Mouse (Mus musculus) neural tube, embryonic 12.5 days (tissue): ENCODE data around the gene Rffl. TPM values are rescaled to one million over a fixed set of nuclear protein-coding genes. Genes with fewer than 3 reads are reported as not detected.

Experiments used
- ATAC-seq: fragments of 200-750 bp; cut with Nextera tagmentation; 2 replicates; pipeline ENCODE4 v1.8.0; 2017; ENCODE audit warnings: low read depth, mild to moderate bottlenecking, moderate TSS enrichment, moderate library complexity; ENCODE audit not compliant: low FRiP score
- H3K27ac ChIP-seq: fragments of 300-500 bp; sonication (generic); 2 replicates; pipeline ENCODE4 v1.5.1; 2016
- H3K27me3 ChIP-seq: fragments of 300-500 bp; sonication (generic); replicated peaks from 2 replicates; pipeline ENCODE4 v1.6.1; 2016; ENCODE audit warnings: mild to moderate bottlenecking
- H3K36me3 ChIP-seq: fragments of 300-500 bp; sonication (generic); 2 replicates; pipeline ENCODE4 v1.6.1; 2016; ENCODE audit warnings: mild to moderate bottlenecking
- H3K4me1 ChIP-seq: fragments of 300-500 bp; sonication (generic); 2 replicates; pipeline ENCODE4 v1.6.1; 2016
- H3K4me2 ChIP-seq: fragments of 300-500 bp; sonication (generic); replicated peaks from 2 replicates; pipeline ENCODE4 v1.6.1; 2016; ENCODE audit warnings: mild to moderate bottlenecking
- H3K4me3 ChIP-seq: fragments of 300-500 bp; sonication (generic); 2 replicates; pipeline ENCODE4 v1.5.1; 2016
- H3K9ac ChIP-seq: fragments of 300-500 bp; sonication (generic); 2 replicates; pipeline ENCODE4 v1.6.1; 2016; ENCODE audit warnings: mild to moderate bottlenecking
- H3K9me3 ChIP-seq: fragments of 300-500 bp; sonication (generic); 2 replicates; pipeline ENCODE4 v1.6.1; 2016; ENCODE audit warnings: mild to moderate bottlenecking
- WGBS: fragments of 180-500 bp; shearing (Covaris S2); methylation state at CpG from one replicate; pipeline ENCODE4 v1.1.7; 2016; 5-methylcytosine and 5-hydroxymethylcytosine counted together
- polyA plus RNA-seq: library from polyadenylated mRNA; unstranded; fragments of >200 nt; fragmentation: Nextera tagmentation; extraction: Ambion mirVana; gene quantifications from 2 replicates; pipeline ENCODE4 v1.2.1, GENCODE M21; 2016

Rffl gene
- polyA plus RNA-seq, result 8.1 and 10.7 TPM in 2 replicates

GRCm38 (mm10) chr11:82871031-82871446 lies at the start of gene Rffl:
Gene Rffl (minus strand): TSS chr11:82871210.
- peak; percentile 95 for ATAC-seq
- peak within 1 kb of the TSS; percentile 75 for H3K9ac ChIP-seq
- WGBS, result under 1% methylated on average over 43 of the region's 43 CpGs

GRCm38 (mm10) chr11:82920768-82921167 lies 49.8 kb upstream of the Rffl start:
- Histone ChIP-seq H3K36me3 (no peaks in the 10 kb centered on the region), H3K27me3 (peaks cover 8% of the 10 kb centered on the region; the same call in 1 of the 2 replicates), H3K9ac (no peak overlapping the region), H3K4me2 (no peak overlapping the region), H3K4me1 (no peaks in the 10 kb centered on the region), H3K27ac (no peak overlapping the region), H3K4me3 (no peak overlapping the region), H3K9me3 (no peaks in the 10 kb centered on the region)
- no peak for ATAC-seq
- 66% methylated on average over 10 of the region's 10 CpGs for WGBS

More at GRCm38 (mm10) chr11:82871031-82871446, at the start of gene Rffl:
- Histone ChIP-seq H3K4me2 (peak within 1 kb of the TSS; percentile 92), H3K27me3 (no peaks in the 10 kb centered on the region), H3K9me3 (no peaks in the 10 kb centered on the region), H3K36me3 (no peaks in the 10 kb centered on the region), H3K4me3 (peak within 1 kb of the TSS; percentile 76), H3K27ac (peak within 1 kb of the TSS; percentile 46; the same call in 1 of the 2 replicates), H3K4me1 (peaks cover 5% of the 10 kb centered on the region; the same call in 1 of the 2 replicates)

GRCm38 (mm10) chr11:82914711-82915352 lies 43.8 kb upstream of the Rffl start:
- Histone ChIP-seq H3K9me3 (no peaks in the 10 kb centered on the region), H3K4me2 (peak overlapping the region; percentile 52), H3K36me3 (no peaks in the 10 kb centered on the region), H3K9ac (peak overlapping the region; percentile 47; the same call in 1 of the 2 replicates), H3K27me3 (0 out of 2 replicates have a peak, but pooled peaks cover 11% of the 10 kb centered on the region), H3K4me1 (no peaks in the 10 kb centered on the region), H3K4me3 (no peak overlapping the region), H3K27ac (no peak overlapping the region)
- no peak for ATAC-seq
- WGBS, result 9% methylated on average over 16 of the region's 16 CpGs

DNA sequence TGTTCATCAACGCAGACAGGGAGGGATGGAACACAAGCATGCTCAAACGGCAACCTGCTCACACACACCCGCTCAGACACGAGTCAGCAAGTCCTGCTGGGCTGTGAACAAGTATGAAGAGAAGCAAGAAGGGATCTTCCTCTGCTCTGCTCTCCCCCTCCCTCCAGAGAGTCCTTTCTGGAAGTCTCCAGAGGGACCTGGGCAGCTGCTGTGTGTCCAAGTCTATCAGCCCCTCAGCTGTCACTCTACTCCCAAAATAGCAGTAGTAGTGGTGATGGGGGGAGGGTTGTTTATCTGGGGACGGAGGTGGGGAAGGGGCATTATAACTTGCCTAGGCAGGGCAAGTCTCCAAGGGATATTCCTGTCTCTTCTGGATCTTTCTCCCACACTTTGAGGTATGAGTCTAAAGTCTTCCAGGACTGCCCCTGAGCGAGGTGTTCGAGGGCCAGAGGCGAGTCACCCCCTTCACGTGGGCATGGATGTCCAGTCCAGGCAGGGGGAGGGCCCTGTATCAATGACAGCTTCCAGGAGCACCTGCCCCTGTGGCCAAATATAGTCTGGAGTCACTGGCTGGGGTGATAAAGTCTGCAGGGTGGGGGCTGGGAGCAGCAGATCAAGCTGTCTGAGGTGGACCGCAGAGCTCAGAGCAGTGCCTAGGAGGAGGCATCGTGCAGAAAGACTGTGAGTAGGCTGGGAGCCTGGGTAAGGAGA lies 39.8 kb upstream of the Rffl start:
- 81% methylated on average over 11 of the region's 11 CpGs for WGBS
- no peaks in the 10 kb centered on the region for H3K9me3 ChIP-seq
- 0 out of 2 replicates have a peak, but pooled peaks cover 3% of the 10 kb centered on the region for H3K27me3 ChIP-seq
- peaks cover 8% of the 10 kb centered on the region for H3K4me1 ChIP-seq
- H3K9ac ChIP-seq, result no peak overlapping the region
- H3K27ac ChIP-seq, result no peak overlapping the region
- H3K4me3 ChIP-seq, result no peak overlapping the region
- peaks cover 6% of the 10 kb centered on the region for H3K36me3 ChIP-seq
- no peak overlapping the region for H3K4me2 ChIP-seq
- no peak for ATAC-seq

- no peak within 1 kb of the TSS for H3K27ac ChIP-seq
- 88% methylated on average over 4 of the region's 4 CpGs for WGBS
- peaks cover 8% of the 10 kb centered on the region for H3K4me1 ChIP-seq
- H3K4me3 ChIP-seq, result no peak within 1 kb of the TSS
- H3K27me3 ChIP-seq, result 0 out of 2 replicates have a peak, but pooled peaks cover 3% of the 10 kb centered on the region
- H3K9ac ChIP-seq, result no peak within 1 kb of the TSS
- no peaks in the 10 kb centered on the region for H3K9me3 ChIP-seq
- no peak within 1 kb of the TSS for H3K4me2 ChIP-seq
- H3K36me3 ChIP-seq, result peaks cover 12% of the 10 kb centered on the region
- no peak for ATAC-seq
Observed at GRCm38 (mm10) chr11:82910250-82910649, 39.2 kb upstream of the Rffl start, which contains the start of gene Unc45b. Gene Unc45b (plus strand): TSS chr11:82910550.

DNA sequence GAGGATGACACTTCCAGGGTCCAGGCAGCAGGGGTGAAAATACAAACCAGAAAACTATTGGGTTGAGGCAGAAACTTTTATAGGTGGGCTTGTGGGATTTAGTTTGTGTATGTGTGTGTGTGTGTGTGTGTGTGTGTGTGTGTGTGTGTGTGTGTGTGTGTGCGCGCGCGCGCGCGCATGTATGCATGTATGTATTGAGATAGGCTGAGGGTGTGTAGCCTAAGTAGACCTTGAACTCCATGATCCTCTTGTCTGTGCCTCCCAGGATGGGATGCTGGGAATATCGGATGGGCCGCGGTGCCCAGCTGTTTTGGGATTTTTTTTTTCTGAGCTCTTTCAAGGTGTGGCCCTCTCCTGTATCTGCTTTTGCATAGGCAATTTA lies 37.6 kb upstream of the Rffl start:
- H3K27me3 ChIP-seq, result 0 out of 2 replicates have a peak, but pooled peaks cover 3% of the 10 kb centered on the region
- H3K27ac ChIP-seq, result no peak overlapping the region
- WGBS, result 55% methylated on average over 10 of the region's 10 CpGs
- H3K4me2 ChIP-seq, result peak overlapping the region; percentile 79
- H3K4me3 ChIP-seq, result peak overlapping the region; percentile 86; the same call in 1 of the 2 replicates
- ATAC-seq, result no peak
- H3K9ac ChIP-seq, result no peak overlapping the region
- H3K4me1 ChIP-seq, result peaks cover 8% of the 10 kb centered on the region
- H3K9me3 ChIP-seq, result no peaks in the 10 kb centered on the region
- peaks cover 28% of the 10 kb centered on the region for H3K36me3 ChIP-seq

DNA sequence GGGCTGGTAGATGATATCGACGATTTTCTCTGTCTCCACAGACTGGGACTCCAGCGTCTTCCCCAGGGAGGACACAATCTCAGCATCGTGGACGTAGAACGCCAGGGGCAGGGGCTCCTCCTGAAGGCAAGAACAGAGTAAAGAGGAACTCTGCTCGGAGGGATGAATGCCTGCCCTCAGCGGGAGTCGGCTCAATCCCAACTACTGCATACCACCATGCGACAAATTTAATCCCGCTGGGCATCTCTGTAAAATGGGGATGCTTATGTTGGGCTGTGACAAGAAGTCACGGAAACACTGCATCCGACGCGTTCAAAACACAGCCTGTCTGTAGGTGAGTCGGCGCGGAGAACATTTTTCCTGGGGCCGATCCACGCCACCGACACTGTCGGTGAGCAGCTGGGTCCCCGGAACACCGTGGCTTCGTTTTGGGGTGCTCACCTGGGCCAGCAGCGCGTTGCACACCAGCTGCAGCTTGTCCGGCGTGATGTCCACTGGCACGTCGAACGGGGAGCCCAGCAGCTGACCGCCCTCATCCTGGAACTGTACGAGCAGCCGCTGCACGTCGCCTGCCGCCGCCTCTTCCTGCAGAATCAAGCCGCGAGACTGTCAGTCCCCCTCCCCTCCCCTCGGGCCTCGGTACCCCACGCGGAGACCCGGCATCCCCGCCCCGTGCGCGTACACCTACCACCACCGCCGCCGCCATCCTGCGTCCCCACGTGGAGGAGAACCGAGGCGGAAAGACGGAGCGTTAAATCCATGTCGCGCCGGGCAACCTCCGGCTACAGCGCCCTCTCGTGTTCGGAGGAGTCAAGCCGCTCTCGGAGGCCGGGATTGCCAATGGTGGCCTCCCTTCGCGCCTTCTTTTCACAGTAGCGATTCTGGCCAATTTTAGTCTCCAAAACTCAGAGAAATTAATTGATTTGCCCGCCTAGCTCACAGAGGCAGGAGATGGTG lies 36.9 kb upstream of the Rffl start, which contains the start of gene Nle1:
Nle1 (minus strand) TSS at position 761 of the 957 bp plus-strand sequence.
- H3K36me3 ChIP-seq, result peaks cover 35% of the 10 kb centered on the region
- no peaks in the 10 kb centered on the region for H3K27me3 ChIP-seq
- peak within 1 kb of the TSS; percentile 79 for H3K4me2 ChIP-seq
- no peak within 1 kb of the TSS for H3K27ac ChIP-seq
- 2% methylated on average over 73 of the region's 73 CpGs for WGBS
- H3K9me3 ChIP-seq, result no peaks in the 10 kb centered on the region
- H3K4me1 ChIP-seq, result peaks cover 8% of the 10 kb centered on the region
- peak; percentile 72 for ATAC-seq
- peak within 1 kb of the TSS; percentile 79 for H3K9ac ChIP-seq
- peak within 1 kb of the TSS; percentile 86 for H3K4me3 ChIP-seq

DNA sequence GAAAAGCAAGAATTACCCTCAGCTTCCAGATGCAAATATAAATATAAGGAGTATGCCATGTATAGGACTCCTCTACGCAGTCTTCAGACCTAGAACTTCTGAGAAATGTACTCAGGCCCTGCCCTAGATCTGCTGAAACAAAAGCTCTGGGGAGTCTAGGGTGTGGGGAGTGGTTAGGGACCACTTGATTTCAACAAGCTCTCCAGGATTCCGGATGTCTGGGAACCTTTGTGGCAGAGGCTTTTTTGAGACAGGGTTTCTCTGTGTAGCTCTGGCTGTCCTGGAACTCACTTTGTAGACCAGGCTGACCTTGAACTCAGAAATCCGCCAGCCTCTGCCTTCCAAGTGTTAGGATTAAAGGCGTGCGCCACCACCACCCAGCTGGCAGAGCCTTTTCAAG lies 34.8 kb upstream of the Rffl start:
- Histone ChIP-seq H3K9me3 (no peaks in the 10 kb centered on the region), H3K4me3 (no peak overlapping the region), H3K4me2 (no peak overlapping the region), H3K36me3 (peaks cover 56% of the 10 kb centered on the region), H3K27ac (no peak overlapping the region), H3K27me3 (no peaks in the 10 kb centered on the region), H3K4me1 (peaks cover 8% of the 10 kb centered on the region), H3K9ac (no peak overlapping the region)
- ATAC-seq, result no peak
- 97% methylated on average over 5 of the region's 5 CpGs for WGBS

- no peak for ATAC-seq
- WGBS, result 77% methylated on average over 7 of the region's 8 CpGs
- Histone ChIP-seq H3K4me1 (peaks cover 8% of the 10 kb centered on the region), H3K27ac (no peak overlapping the region), H3K4me3 (no peak overlapping the region), H3K9ac (no peak overlapping the region), H3K4me2 (no peak overlapping the region), H3K27me3 (no peaks in the 10 kb centered on the region), H3K36me3 (peaks cover 65% of the 10 kb centered on the region), H3K9me3 (no peaks in the 10 kb centered on the region)
Observed at GRCm38 (mm10) chr11:82904952-82905351, 33.9 kb upstream of the Rffl start.

- WGBS, result 94% methylated on average over 20 of the region's 20 CpGs
- no peak for ATAC-seq
- H3K27me3 ChIP-seq, result no peaks in the 10 kb centered on the region
- no peaks in the 10 kb centered on the region for H3K9me3 ChIP-seq
- H3K9ac ChIP-seq, result no peak overlapping the region
- H3K4me3 ChIP-seq, result no peak overlapping the region
- peaks cover 67% of the 10 kb centered on the region for H3K36me3 ChIP-seq
- H3K4me2 ChIP-seq, result no peak overlapping the region
- H3K4me1 ChIP-seq, result no peaks in the 10 kb centered on the region
- H3K27ac ChIP-seq, result no peak overlapping the region
Observed at GRCm38 (mm10) chr11:82901606-82902310, 30.7 kb upstream of the Rffl start.

GRCm38 (mm10) chr11:82899720-82900119 lies 28.7 kb upstream of the Rffl start:
- WGBS, result 93% methylated on average over 5 of the region's 5 CpGs
- ATAC-seq, result no peak
- H3K4me1 ChIP-seq, result no peaks in the 10 kb centered on the region
- H3K9ac ChIP-seq, result no peak overlapping the region
- H3K4me2 ChIP-seq, result no peak overlapping the region
- no peak overlapping the region for H3K27ac ChIP-seq
- no peak overlapping the region for H3K4me3 ChIP-seq
- H3K36me3 ChIP-seq, result peaks cover 50% of the 10 kb centered on the region
- H3K9me3 ChIP-seq, result no peaks in the 10 kb centered on the region
- H3K27me3 ChIP-seq, result no peaks in the 10 kb centered on the region
